Mouse (Mus musculus) lung, postnatal 0 days (tissue): ENCODE data around the gene Nid1.

Source experiments
- CTCF ChIP-seq: IDR thresholded peaks from 2 replicates; pipeline ENCODE4 v1.5.1; 2016; ENCODE audit warnings: antibody characterized with exemption, mild to moderate bottlenecking
- EP300 ChIP-seq: IDR thresholded peaks from 2 replicates; pipeline ENCODE4 v1.6.1; 2016; ENCODE audit warnings: antibody characterized with exemption, mild to moderate bottlenecking, control low read depth

DNA sequence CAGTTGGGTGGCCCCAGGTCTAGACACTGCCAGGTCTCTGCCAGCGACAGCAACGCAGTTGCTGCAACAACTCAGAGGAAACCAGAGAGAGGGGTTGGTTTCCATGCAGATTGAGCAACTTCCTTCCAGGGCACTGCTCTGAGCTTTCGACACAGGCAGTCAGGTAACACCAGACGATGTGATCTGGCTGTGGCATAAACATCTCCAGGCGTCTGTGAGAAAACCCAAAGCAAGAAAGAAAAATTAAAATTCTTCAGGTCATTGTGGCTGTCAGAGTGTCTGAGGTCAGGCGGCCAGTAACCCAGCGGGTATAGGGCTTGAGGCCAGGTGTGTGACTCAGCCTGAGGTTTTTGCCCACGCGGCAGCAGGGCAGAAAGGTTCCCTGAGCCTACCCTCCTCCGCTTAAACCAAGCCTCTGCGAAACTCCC is 91.8 kb downstream of the Nid1 start:
- TF ChIP-seq EP300 (0 out of 2 replicates have a peak, but pooled peaks have one; percentile 18), CTCF (no peak)
